8 mouse cellular contexts compared by ENCODE assay signal in the genomic region with DNA sequence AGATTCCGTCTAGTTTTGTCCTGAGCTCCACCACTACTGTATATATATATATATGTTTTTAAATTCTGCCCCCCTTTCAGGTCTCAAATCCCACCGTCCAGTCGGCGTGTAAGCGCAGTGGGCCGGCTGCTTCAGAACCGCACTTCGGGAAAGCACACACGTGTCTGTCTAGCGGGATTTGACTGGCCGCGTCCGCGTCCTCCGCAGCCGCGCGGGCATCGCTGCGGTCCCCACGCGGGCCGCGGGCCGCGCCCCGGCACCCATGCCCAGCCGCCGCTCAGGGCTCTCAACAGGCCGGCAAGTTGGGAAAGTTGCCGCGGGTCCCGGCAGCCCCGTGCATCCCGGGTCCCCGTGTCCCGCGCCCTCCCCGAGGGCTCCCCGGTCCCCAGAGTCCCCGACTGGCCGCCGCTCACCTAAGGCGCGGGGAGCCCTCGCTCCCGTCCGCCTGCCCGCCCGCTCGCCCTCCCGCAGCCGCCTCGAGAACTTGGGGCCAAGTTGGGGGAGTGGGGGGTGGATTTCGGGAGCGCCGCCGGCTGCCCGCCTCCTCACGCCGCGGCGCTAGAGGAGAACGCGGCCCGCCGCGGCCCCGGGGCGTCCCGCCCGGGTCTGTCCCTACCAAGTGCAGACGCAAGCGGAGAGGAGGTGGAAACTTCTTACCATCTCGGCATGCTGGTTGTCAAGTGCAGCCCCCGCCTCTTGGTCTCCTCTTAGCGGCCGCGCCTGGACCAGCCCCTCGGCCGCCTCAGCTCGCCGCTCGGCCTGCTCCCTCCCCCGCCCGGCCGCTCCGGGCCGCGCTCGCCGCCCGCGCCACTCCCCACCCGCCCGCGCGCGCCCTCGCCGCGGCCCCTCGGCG. TPM values are rescaled to one million over a fixed set of nuclear protein-coding genes. Genes with fewer than 3 reads are reported as not detected.
DNase-seq lines count a peak whose midpoint lies in the region; ATAC-seq lines count a peak whose summit lies in the region.

No protein-coding gene starts in this region.

- peaks cover 30% of the 10 kb centered on the region for H3K27me3 ChIP-seq in neural tube, embryonic 11.5 days (ENCODE audit: control insufficient read depth, insufficient read depth, low read length)
- peaks cover 50% of the 10 kb centered on the region for H3K27me3 ChIP-seq in heart, embryonic 10.5 days (ENCODE audit: insufficient read depth, poor library complexity, severe bottlenecking)
- H3K27me3 ChIP-seq in lung, embryonic 16.5 days (ENCODE audit: control insufficient read depth, insufficient read depth, low read depth, low read length), result peaks cover 42% of the 10 kb centered on the region
- H3K27me3 ChIP-seq in stomach, embryonic 15.5 days (replicated peaks), result no peaks in the 10 kb centered on the region

- H3K36me3 ChIP-seq in neural tube, embryonic 11.5 days (ENCODE audit: control insufficient read depth, insufficient read depth, low read length), result no peaks in the 10 kb centered on the region
- H3K36me3 ChIP-seq in heart, embryonic 10.5 days, result no peaks in the 10 kb centered on the region
- no peaks in the 10 kb centered on the region for H3K36me3 ChIP-seq in lung, embryonic 16.5 days (ENCODE audit: control insufficient read depth, insufficient read depth, low read length)
- H3K36me3 ChIP-seq in stomach, embryonic 15.5 days, result no peaks in the 10 kb centered on the region

- peak overlapping the region; percentile 62 for H3K9ac ChIP-seq in neural tube, embryonic 11.5 days (ENCODE audit: low read length)
- H3K9ac ChIP-seq in lung, embryonic 16.5 days (ENCODE audit: low read length), result peak overlapping the region; percentile 71
- H3K9ac ChIP-seq in stomach, embryonic 15.5 days, result peak overlapping the region; percentile 66; the same call in 1 of the 2 replicates

- H3K9me3 ChIP-seq in neural tube, embryonic 11.5 days (ENCODE audit: control insufficient read depth, low read length), result no peaks in the 10 kb centered on the region
- no peaks in the 10 kb centered on the region for H3K9me3 ChIP-seq in heart, embryonic 10.5 days
- H3K9me3 ChIP-seq in lung, embryonic 16.5 days (ENCODE audit: control insufficient read depth, low read length), result no peaks in the 10 kb centered on the region
- no peaks in the 10 kb centered on the region for H3K9me3 ChIP-seq in stomach, embryonic 15.5 days

- under 1% methylated on average over 82 of the region's 104 CpGs for WGBS in neural tube, embryonic 11.5 days
- under 1% methylated on average over 103 of the region's 104 CpGs for WGBS in heart, embryonic 10.5 days
- under 1% methylated on average over 76 of the region's 104 CpGs for WGBS in lung, embryonic 16.5 days
- WGBS in stomach, embryonic 15.5 days, result under 1% methylated on average over 92 of the region's 104 CpGs

- peak; percentile 79 for DNase-seq in neural tube, embryonic 11.5 days (ENCODE audit: low spot score)
- DNase-seq in neural tube, embryonic 10.5 days (ENCODE audit: extremely low spot score, low spot score), result no peak
- DNase-seq in embryo, embryonic 10.5 days (ENCODE audit: low spot score), result peak; percentile 84
- DNase-seq in heart, embryonic 10.5 days (ENCODE audit: low spot score), result peak; percentile 79
- peak; percentile 56 for DNase-seq in kidney, adult 9 months
- no peak for DNase-seq in c-Kit-positive CD71-positive TER-119-positive erythroid progenitor cells, embryonic 14.5 days (ENCODE audit: low spot score)

- peaks cover 3% of the 10 kb centered on the region; the same call in 1 of the 2 replicates for H3K4me1 ChIP-seq in neural tube, embryonic 11.5 days (ENCODE audit: control insufficient read depth, insufficient read depth, low read length)
- 0 out of 2 replicates have a peak, but pooled peaks cover 4% of the 10 kb centered on the region for H3K4me1 ChIP-seq in heart, embryonic 10.5 days
- H3K4me1 ChIP-seq in lung, embryonic 16.5 days (replicated peaks; ENCODE audit: control insufficient read depth, insufficient read depth, low read length), result peaks cover 8% of the 10 kb centered on the region
- H3K4me1 ChIP-seq in stomach, embryonic 15.5 days, result no peaks in the 10 kb centered on the region

- peak overlapping the region; percentile 58 for H3K4me3 ChIP-seq in neural tube, embryonic 11.5 days (ENCODE audit: low read depth, low read length)
- peak overlapping the region; percentile 80 for H3K4me3 ChIP-seq in heart, embryonic 10.5 days
- H3K4me3 ChIP-seq in lung, embryonic 16.5 days (ENCODE audit: low read length), result peak overlapping the region; percentile 76
- H3K4me3 ChIP-seq in stomach, embryonic 15.5 days (replicated peaks), result peak overlapping the region; percentile 71

- peak; percentile 80 for ATAC-seq in neural tube, embryonic 11.5 days (ENCODE audit: insufficient read depth, low FRiP score, low TSS enrichment)
- ATAC-seq in lung, embryonic 16.5 days (ENCODE audit: low read depth), result peak; percentile 86
- peak; percentile 75; the same call in 1 of the 2 replicates for ATAC-seq in stomach, embryonic 15.5 days (ENCODE audit: insufficient read depth, low FRiP score, low read depth)

- peak overlapping the region; percentile 76 for H3K4me2 ChIP-seq in neural tube, embryonic 11.5 days (ENCODE audit: low read depth)
- H3K4me2 ChIP-seq in lung, embryonic 16.5 days (ENCODE audit: low read depth, low read length), result peak overlapping the region; percentile 98
- peak overlapping the region; percentile 90 for H3K4me2 ChIP-seq in stomach, embryonic 15.5 days

- H3K27ac ChIP-seq in neural tube, embryonic 11.5 days (ENCODE audit: low read depth, low read length), result peak overlapping the region; percentile 40; the same call in 1 of the 2 replicates
- peak overlapping the region; percentile 86 for H3K27ac ChIP-seq in heart, embryonic 10.5 days
- peak overlapping the region; percentile 31 for H3K27ac ChIP-seq in lung, embryonic 16.5 days (ENCODE audit: low read length)
- H3K27ac ChIP-seq in stomach, embryonic 15.5 days, result peak overlapping the region; percentile 93

RNA-seq across cellular contexts. Expression of gene Bnc2, which starts 0.5 kb away (rescaled TPM):
- 12.8 and 16.3 TPM in 2 replicates for polyA plus RNA-seq in neural tube, embryonic 11.5 days (2014; fragmentation: Nextera tagmentation; extraction: Ambion mirVana)
- 2.0 and 7.7 TPM in 2 replicates for polyA plus RNA-seq in heart, embryonic 10.5 days (2016; fragmentation: Nextera tagmentation; extraction: Ambion mirVana)
- polyA plus RNA-seq in lung, embryonic 16.5 days (2015; fragmentation: Nextera tagmentation; extraction: Ambion mirVana), result 3.4 and 3.7 TPM in 2 replicates
- polyA plus RNA-seq in stomach, embryonic 15.5 days (2015; fragmentation: Nextera tagmentation; extraction: Ambion mirVana), result 18.0 and 20.2 TPM in 2 replicates

Comparison
In these comparisons a context has a peak if more than half of its experiments do, and no peak if none do; other contexts are left out.
1. DNase-seq: peak in neural tube, embryonic 11.5 days (single experiment), embryo, embryonic 10.5 days (single experiment), heart, embryonic 10.5 days (single experiment) and kidney, adult 9 months (single experiment); none in neural tube, embryonic 10.5 days (single experiment) and c-Kit-positive CD71-positive TER-119-positive erythroid progenitor cells, embryonic 14.5 days (single experiment).
2. H3K27ac ChIP-seq: peak in every context shown above with its lines; median percentile 93 in stomach, embryonic 15.5 days; 86 in heart, embryonic 10.5 days; 40 in neural tube, embryonic 11.5 days; 31 in lung, embryonic 16.5 days.
3. Peak in every context shown above with its lines, with median percentiles within 50 percentile points of each other: ATAC-seq, H3K4me2 ChIP-seq, H3K4me3 ChIP-seq and H3K9ac ChIP-seq.